Mouse (Mus musculus): ENCODE results near the gene Gp9. TPM values are rescaled to one million over a fixed set of nuclear protein-coding genes. Genes with fewer than 3 reads are reported as not detected.
A peak's percentile ranks its signal among the peaks of the same experiment; 100 is the strongest.

The Gp9 gene
- polyA plus RNA-seq, 1 experiment from 2014 or later, result 1.5 TPM

GRCm38 (mm10) chr6:87790779-87791480 lies 13.1 kb downstream of the Gp9 start:
- Histone ChIP-seq H3K27me3 (replicated peaks; ENCODE audit: control insufficient read depth, insufficient read depth, low read length) (no peaks in the 10 kb centered on the region), H3K4me2 (ENCODE audit: low read depth, low read length) (no peak overlapping the region), H3K4me3 (ENCODE audit: low read length) (no peak overlapping the region), H3K9me3 (ENCODE audit: control insufficient read depth, low read length) (no peaks in the 10 kb centered on the region), H3K4me1 (ENCODE audit: control insufficient read depth, insufficient read depth, low read length) (peaks cover 29% of the 10 kb centered on the region), H3K9ac (ENCODE audit: low read depth, low read length) (peak overlapping the region; percentile 38; the same call in 1 of the 2 replicates), H3K27ac (ENCODE audit: low read length) (peak overlapping the region; percentile 92), H3K36me3 (ENCODE audit: control insufficient read depth, insufficient read depth, low read length) (no peaks in the 10 kb centered on the region)
- peak; percentile 73 for ATAC-seq
- 63% methylated on average over 7 of the region's 7 CpGs for WGBS

- Histone ChIP-seq H3K27me3 (replicated peaks; ENCODE audit: control insufficient read depth, insufficient read depth, low read length) (no peaks in the 10 kb centered on the region), H3K4me2 (ENCODE audit: low read depth, low read length) (no peak overlapping the region), H3K36me3 (ENCODE audit: control insufficient read depth, insufficient read depth, low read length) (no peaks in the 10 kb centered on the region), H3K4me1 (ENCODE audit: control insufficient read depth, insufficient read depth, low read length) (peaks cover 26% of the 10 kb centered on the region), H3K4me3 (ENCODE audit: low read length) (no peak overlapping the region), H3K9me3 (ENCODE audit: control insufficient read depth, low read length) (no peaks in the 10 kb centered on the region), H3K27ac (ENCODE audit: low read length) (no peak overlapping the region), H3K9ac (ENCODE audit: low read depth, low read length) (no peak overlapping the region)
- no peak for ATAC-seq
- 92% methylated on average over 5 of the region's 5 CpGs for WGBS
These were observed 14.0 kb downstream of the Gp9 start for GRCm38 (mm10) chr6:87791826-87792225.

- Histone ChIP-seq H3K9ac (ENCODE audit: low read depth, low read length) (no peak overlapping the region), H3K4me1 (ENCODE audit: control insufficient read depth, insufficient read depth, low read length) (peaks cover 16% of the 10 kb centered on the region), H3K27ac (ENCODE audit: low read length) (no peak overlapping the region), H3K27me3 (replicated peaks; ENCODE audit: control insufficient read depth, insufficient read depth, low read length) (no peaks in the 10 kb centered on the region), H3K4me2 (ENCODE audit: low read depth, low read length) (no peak overlapping the region), H3K36me3 (ENCODE audit: control insufficient read depth, insufficient read depth, low read length) (no peaks in the 10 kb centered on the region), H3K9me3 (ENCODE audit: control insufficient read depth, low read length) (no peaks in the 10 kb centered on the region), H3K4me3 (ENCODE audit: low read length) (no peak overlapping the region)
- no peak for ATAC-seq
- WGBS, result 90% methylated on average over 10 of the region's 10 CpGs
These were observed 16.1 kb downstream of the Gp9 start for GRCm38 (mm10) chr6:87793821-87794510.

GRCm38 (mm10) chr6:87795385-87796150 lies 17.7 kb downstream of the Gp9 start:
- no peak overlapping the region for H3K9ac ChIP-seq (ENCODE audit: low read depth, low read length)
- H3K9me3 ChIP-seq (ENCODE audit: control insufficient read depth, low read length), result no peaks in the 10 kb centered on the region
- H3K27me3 ChIP-seq (replicated peaks; ENCODE audit: control insufficient read depth, insufficient read depth, low read length), result no peaks in the 10 kb centered on the region
- H3K36me3 ChIP-seq (ENCODE audit: control insufficient read depth, insufficient read depth, low read length), result no peaks in the 10 kb centered on the region
- ATAC-seq, result no peak
- no peak overlapping the region for H3K4me3 ChIP-seq (ENCODE audit: low read length)
- H3K4me1 ChIP-seq (ENCODE audit: control insufficient read depth, insufficient read depth, low read length), result peaks cover 6% of the 10 kb centered on the region
- 67% methylated on average over 6 of the region's 6 CpGs for WGBS
- no peak overlapping the region for H3K27ac ChIP-seq (ENCODE audit: low read length)
- no peak overlapping the region for H3K4me2 ChIP-seq (ENCODE audit: low read depth, low read length)

GRCm38 (mm10) chr6:87796251-87796880 lies 18.5 kb downstream of the Gp9 start:
- no peak overlapping the region for H3K4me3 ChIP-seq (ENCODE audit: low read length)
- H3K4me2 ChIP-seq (ENCODE audit: low read depth, low read length), result no peak overlapping the region
- no peak overlapping the region for H3K9ac ChIP-seq (ENCODE audit: low read depth, low read length)
- peaks cover under 1% of the 10 kb centered on the region; the same call in 1 of the 2 replicates for H3K4me1 ChIP-seq (ENCODE audit: control insufficient read depth, insufficient read depth, low read length)
- H3K9me3 ChIP-seq (ENCODE audit: control insufficient read depth, low read length), result no peaks in the 10 kb centered on the region
- no peak overlapping the region for H3K27ac ChIP-seq (ENCODE audit: low read length)
- ATAC-seq, result 0 out of 2 replicates have a peak, but pooled peaks have one; percentile 28
- 83% methylated on average over 6 of the region's 6 CpGs for WGBS
- no peaks in the 10 kb centered on the region for H3K36me3 ChIP-seq (ENCODE audit: control insufficient read depth, insufficient read depth, low read length)
- no peaks in the 10 kb centered on the region for H3K27me3 ChIP-seq (replicated peaks; ENCODE audit: control insufficient read depth, insufficient read depth, low read length)

GRCm38 (mm10) chr6:87797321-87797720 lies 19.4 kb downstream of the Gp9 start:
- H3K27me3 ChIP-seq (replicated peaks; ENCODE audit: control insufficient read depth, insufficient read depth, low read length), result no peaks in the 10 kb centered on the region
- no peak overlapping the region for H3K27ac ChIP-seq (ENCODE audit: low read length)
- ATAC-seq, result no peak
- no peaks in the 10 kb centered on the region for H3K36me3 ChIP-seq (ENCODE audit: control insufficient read depth, insufficient read depth, low read length)
- H3K4me3 ChIP-seq (ENCODE audit: low read length), result no peak overlapping the region
- H3K4me2 ChIP-seq (ENCODE audit: low read depth, low read length), result no peak overlapping the region
- no peaks in the 10 kb centered on the region for H3K4me1 ChIP-seq (ENCODE audit: control insufficient read depth, insufficient read depth, low read length)
- 17% methylated on average over 2 of the region's 2 CpGs for WGBS
- no peak overlapping the region for H3K9ac ChIP-seq (ENCODE audit: low read depth, low read length)
- H3K9me3 ChIP-seq (ENCODE audit: control insufficient read depth, low read length), result no peaks in the 10 kb centered on the region

- Histone ChIP-seq H3K27ac (ENCODE audit: low read length) (no peak overlapping the region), H3K36me3 (ENCODE audit: control insufficient read depth, insufficient read depth, low read length) (no peaks in the 10 kb centered on the region), H3K9ac (ENCODE audit: low read depth, low read length) (no peak overlapping the region), H3K9me3 (ENCODE audit: control insufficient read depth, low read length) (no peaks in the 10 kb centered on the region), H3K4me2 (ENCODE audit: low read depth, low read length) (no peak overlapping the region), H3K4me3 (ENCODE audit: low read length) (no peak overlapping the region), H3K4me1 (ENCODE audit: control insufficient read depth, insufficient read depth, low read length) (no peaks in the 10 kb centered on the region), H3K27me3 (replicated peaks; ENCODE audit: control insufficient read depth, insufficient read depth, low read length) (no peaks in the 10 kb centered on the region)
- 85% methylated on average over 6 of the region's 6 CpGs for WGBS
- ATAC-seq, result no peak
These were observed 21.7 kb downstream of the Gp9 start for GRCm38 (mm10) chr6:87799576-87799975.

- Histone ChIP-seq H3K36me3 (ENCODE audit: control insufficient read depth, insufficient read depth, low read length) (no peaks in the 10 kb centered on the region), H3K9me3 (ENCODE audit: control insufficient read depth, low read length) (no peaks in the 10 kb centered on the region), H3K27me3 (replicated peaks; ENCODE audit: control insufficient read depth, insufficient read depth, low read length) (no peaks in the 10 kb centered on the region), H3K4me2 (ENCODE audit: low read depth, low read length) (no peak overlapping the region), H3K27ac (ENCODE audit: low read length) (no peak overlapping the region), H3K9ac (ENCODE audit: low read depth, low read length) (no peak overlapping the region), H3K4me3 (ENCODE audit: low read length) (no peak overlapping the region), H3K4me1 (ENCODE audit: control insufficient read depth, insufficient read depth, low read length) (no peaks in the 10 kb centered on the region; the same call in 1 of the 2 replicates)
- ATAC-seq, result no peak
- 86% methylated on average over 7 of the region's 7 CpGs for WGBS
These were observed 24.6 kb downstream of the Gp9 start for GRCm38 (mm10) chr6:87802462-87802861.

GRCm38 (mm10) chr6:87804036-87804435 lies 26.2 kb downstream of the Gp9 start:
- H3K27me3 ChIP-seq (replicated peaks; ENCODE audit: control insufficient read depth, insufficient read depth, low read length), result no peaks in the 10 kb centered on the region
- H3K4me3 ChIP-seq (ENCODE audit: low read length), result no peak overlapping the region
- WGBS, result 79% methylated on average over 1 of the region's 1 CpGs
- H3K9me3 ChIP-seq (ENCODE audit: control insufficient read depth, low read length), result no peaks in the 10 kb centered on the region
- ATAC-seq, result no peak
- H3K27ac ChIP-seq (ENCODE audit: low read length), result no peak overlapping the region
- H3K9ac ChIP-seq (ENCODE audit: low read depth, low read length), result no peak overlapping the region
- H3K4me1 ChIP-seq (ENCODE audit: control insufficient read depth, insufficient read depth, low read length), result peaks cover 5% of the 10 kb centered on the region
- no peak overlapping the region for H3K4me2 ChIP-seq (ENCODE audit: low read depth, low read length)
- H3K36me3 ChIP-seq (ENCODE audit: control insufficient read depth, insufficient read depth, low read length), result no peaks in the 10 kb centered on the region
